Mouse (Mus musculus): ENCODE results near the gene Pla2g4e. TPM values are rescaled to one million over a fixed set of nuclear protein-coding genes. Genes with fewer than 3 reads are reported as not detected.

Gene Pla2g4e
- polyA plus RNA-seq, 1 experiment from 2014 or later: 0.21 TPM

DNA sequence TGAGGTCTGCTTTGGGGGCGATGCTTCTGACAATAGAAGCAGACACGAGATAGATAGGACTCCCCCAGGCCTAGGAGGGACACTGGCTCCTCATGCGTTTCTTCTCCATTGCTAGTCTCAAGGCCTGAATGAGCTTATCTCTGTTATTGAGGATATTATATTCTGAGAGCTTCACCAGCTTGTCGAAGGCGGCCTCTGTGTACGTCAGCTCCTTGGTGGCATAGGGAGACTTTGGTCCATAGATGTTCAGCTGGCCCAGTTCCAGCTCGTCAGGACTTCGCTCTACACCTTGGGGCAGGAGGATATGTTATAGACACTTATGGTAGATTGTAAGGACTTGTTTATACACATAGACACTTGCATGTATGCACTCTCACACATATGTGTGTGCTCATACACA lies 77.4 kb downstream of the Pla2g4e start:
- DNase-seq (ENCODE audit: low spot score): no peak
- WGBS: 92% methylated on average over 8 of the region's 8 CpGs
- H3K9me3 ChIP-seq: no peaks in the 10 kb centered on the region
- no peaks in the 10 kb centered on the region for H3K27me3 ChIP-seq (ENCODE audit: insufficient read depth, poor library complexity, severe bottlenecking)
- H3K4me3 ChIP-seq: no peak overlapping the region
- no peaks in the 10 kb centered on the region for H3K36me3 ChIP-seq
- H3K4me1 ChIP-seq (replicated peaks): no peaks in the 10 kb centered on the region
- no peak overlapping the region for H3K27ac ChIP-seq

DNA sequence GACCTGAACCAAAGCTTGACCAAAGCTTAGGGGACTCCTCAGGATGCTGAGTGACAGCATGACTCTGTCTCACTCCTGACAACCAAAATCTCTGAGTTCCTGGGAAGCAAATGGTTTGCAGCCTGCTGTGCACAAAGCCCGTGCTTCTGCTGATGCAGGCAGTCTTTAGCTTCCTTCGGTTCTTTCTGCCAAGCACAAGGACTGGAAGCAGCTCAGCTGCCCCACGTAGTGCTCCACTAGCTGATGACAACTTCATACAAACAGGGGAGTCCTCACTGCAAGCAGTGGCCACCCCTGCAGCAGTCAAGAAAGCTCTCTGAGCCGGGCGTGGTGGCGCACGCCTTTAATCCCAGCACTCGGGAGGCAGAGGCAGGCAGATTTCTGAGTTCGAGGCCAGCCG lies 79.7 kb downstream of the Pla2g4e start:
- Histone ChIP-seq H3K27me3 (ENCODE audit: insufficient read depth, poor library complexity, severe bottlenecking) (no peaks in the 10 kb centered on the region), H3K27ac (no peak overlapping the region), H3K36me3 (no peaks in the 10 kb centered on the region), H3K4me3 (no peak overlapping the region), H3K9me3 (no peaks in the 10 kb centered on the region), H3K4me1 (replicated peaks) (no peaks in the 10 kb centered on the region)
- no peak for DNase-seq (ENCODE audit: low spot score)
- WGBS: 80% methylated on average over 10 of the region's 10 CpGs

DNA sequence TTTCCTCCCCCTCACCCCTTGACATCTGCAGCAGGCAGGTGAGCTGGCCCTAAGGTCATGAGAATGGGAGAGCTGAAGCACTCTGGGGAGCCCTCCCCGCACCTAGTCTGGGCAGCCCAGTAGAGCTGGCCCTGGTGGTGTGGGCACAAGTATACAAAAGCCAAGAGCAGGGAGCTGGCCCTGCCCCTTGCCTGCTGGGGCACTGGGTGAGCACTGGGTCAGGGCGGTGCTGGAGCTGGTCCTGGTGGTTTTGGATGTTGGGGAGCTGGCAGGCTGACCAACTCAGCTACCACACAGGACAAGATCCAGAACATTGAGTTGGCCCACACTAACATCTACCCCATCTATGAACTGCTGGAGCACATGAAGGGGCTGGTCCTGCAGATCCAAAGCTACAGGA lies 85.7 kb downstream of the Pla2g4e start:
- H3K27me3 ChIP-seq (ENCODE audit: insufficient read depth, poor library complexity, severe bottlenecking): peaks cover 6% of the 10 kb centered on the region; the same call in 1 of the 2 replicates
- no peak for DNase-seq (ENCODE audit: low spot score)
- no peak overlapping the region for H3K4me3 ChIP-seq
- peak overlapping the region; percentile 69; the same call in 1 of the 2 replicates for H3K27ac ChIP-seq
- H3K36me3 ChIP-seq: no peaks in the 10 kb centered on the region
- H3K9me3 ChIP-seq: no peaks in the 10 kb centered on the region
- H3K4me1 ChIP-seq (replicated peaks): peaks cover 5% of the 10 kb centered on the region; the same call in 1 of the 2 replicates
- WGBS: 80% methylated on average over 2 of the region's 2 CpGs

DNA sequence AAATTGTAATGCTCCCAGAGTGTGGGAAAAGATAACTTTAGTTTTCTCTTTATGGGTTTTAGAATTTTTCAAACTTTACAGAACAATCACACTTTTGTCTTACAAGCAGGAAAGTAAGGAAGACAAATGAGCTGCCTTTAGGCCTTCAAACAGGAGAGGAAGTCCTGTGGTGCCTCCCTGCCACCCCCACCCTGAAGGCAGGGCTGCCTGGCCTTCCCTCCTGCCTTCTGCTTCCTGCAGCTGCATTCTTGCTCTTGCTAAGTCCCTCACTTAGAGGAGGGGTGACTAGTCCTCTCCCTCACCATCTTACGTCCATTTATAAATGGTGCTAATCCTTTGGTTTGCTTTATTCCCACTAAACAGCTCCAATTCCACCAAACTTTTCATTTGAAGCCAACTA lies 86.3 kb downstream of the Pla2g4e start:
- no peaks in the 10 kb centered on the region for H3K9me3 ChIP-seq
- H3K36me3 ChIP-seq: no peaks in the 10 kb centered on the region
- WGBS: 47% methylated on average over 1 of the region's 1 CpGs
- H3K27ac ChIP-seq: no peak overlapping the region
- H3K27me3 ChIP-seq (ENCODE audit: insufficient read depth, poor library complexity, severe bottlenecking): peaks cover 6% of the 10 kb centered on the region; the same call in 1 of the 2 replicates
- no peak overlapping the region for H3K4me3 ChIP-seq
- no peak for DNase-seq (ENCODE audit: low spot score)
- H3K4me1 ChIP-seq (replicated peaks): peaks cover 11% of the 10 kb centered on the region

DNA sequence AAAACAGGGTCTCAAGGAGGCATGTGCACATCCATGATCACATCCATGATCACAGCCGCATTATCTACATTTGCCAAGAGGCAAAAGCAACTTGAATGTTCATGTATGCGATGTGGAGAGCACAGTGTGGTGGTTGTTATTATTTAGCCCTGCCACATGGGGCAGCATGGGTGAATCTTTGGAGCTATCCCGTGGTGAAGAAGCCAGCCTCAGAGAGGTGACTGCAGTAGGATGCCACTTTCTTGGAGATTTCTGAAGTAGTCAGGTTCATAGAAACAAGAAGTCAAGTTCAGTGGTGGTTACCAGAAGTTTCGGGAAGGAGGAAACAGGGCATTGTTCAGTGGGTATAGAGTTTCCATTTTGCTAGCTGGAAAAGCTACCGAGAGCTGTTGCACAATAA lies 87.1 kb downstream of the Pla2g4e start:
- Histone ChIP-seq H3K36me3 (no peaks in the 10 kb centered on the region), H3K9me3 (no peaks in the 10 kb centered on the region), H3K27ac (no peak overlapping the region), H3K4me3 (no peak overlapping the region), H3K27me3 (ENCODE audit: insufficient read depth, poor library complexity, severe bottlenecking) (peaks cover 10% of the 10 kb centered on the region; the same call in 1 of the 2 replicates), H3K4me1 (replicated peaks) (peaks cover 16% of the 10 kb centered on the region)
- DNase-seq (ENCODE audit: low spot score): no peak
- WGBS: 59% methylated on average over 5 of the region's 5 CpGs

DNA sequence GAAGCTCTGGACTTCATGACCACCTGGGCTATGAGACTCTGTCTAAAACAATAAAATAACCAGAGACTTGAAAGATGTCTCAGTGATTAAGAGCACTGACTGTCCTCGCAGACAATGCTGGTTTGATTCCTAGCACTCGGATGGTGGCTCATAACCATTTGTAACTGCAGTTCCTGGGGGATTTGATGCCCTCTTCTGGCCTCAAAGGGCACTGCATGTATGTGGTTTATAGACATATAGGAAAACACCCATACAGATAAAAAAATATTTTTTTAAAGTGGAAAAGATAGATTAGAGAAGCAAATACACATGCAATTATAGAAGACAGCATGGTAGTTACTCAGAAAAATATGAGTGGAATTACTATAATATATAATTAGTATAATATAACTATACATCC lies 87.5 kb downstream of the Pla2g4e start:
- Histone ChIP-seq H3K9me3 (no peaks in the 10 kb centered on the region), H3K27ac (no peak overlapping the region), H3K36me3 (no peaks in the 10 kb centered on the region), H3K27me3 (ENCODE audit: insufficient read depth, poor library complexity, severe bottlenecking) (peaks cover 10% of the 10 kb centered on the region; the same call in 1 of the 2 replicates), H3K4me1 (replicated peaks) (peaks cover 16% of the 10 kb centered on the region), H3K4me3 (no peak overlapping the region)
- no peak for DNase-seq (ENCODE audit: low spot score)
- 69% methylated on average over 2 of the region's 2 CpGs for WGBS

DNA sequence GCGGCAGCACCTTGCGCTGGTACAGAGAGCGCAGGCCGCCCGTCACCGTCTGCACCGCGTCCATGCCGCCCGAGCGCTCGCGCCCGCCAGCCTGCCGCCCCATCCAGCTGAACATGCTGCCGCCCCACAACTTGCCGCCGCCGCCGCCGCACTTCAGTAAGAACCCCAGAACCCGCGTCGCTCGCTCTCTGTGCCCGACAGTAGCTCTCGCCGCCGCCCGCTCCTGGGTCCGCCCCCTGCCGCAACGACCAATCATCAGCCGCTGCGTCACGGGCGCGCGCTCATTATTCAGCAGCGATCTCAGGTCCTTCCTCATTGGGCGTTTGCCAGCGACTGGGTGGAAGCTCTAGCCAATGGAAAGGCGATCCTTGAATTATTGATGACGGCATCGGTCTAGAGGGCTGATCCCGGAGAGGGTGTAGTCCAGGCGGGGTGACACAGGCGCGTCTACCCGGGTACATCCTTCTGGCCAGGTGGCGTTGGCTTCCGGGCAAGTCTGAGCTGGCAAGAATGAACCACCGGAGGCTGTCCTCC lies 90.7 kb downstream of the Pla2g4e start, which contains the start of gene Ehd4:
Gene Ehd4 (minus strand): TSS at position 246 of the 534 bp plus-strand sequence.
- Histone ChIP-seq H3K27me3 (ENCODE audit: insufficient read depth, poor library complexity, severe bottlenecking) (peaks cover 10% of the 10 kb centered on the region; the same call in 1 of the 2 replicates), H3K36me3 (no peaks in the 10 kb centered on the region), H3K9me3 (no peaks in the 10 kb centered on the region), H3K27ac (peak within 1 kb of the TSS; percentile 84), H3K4me1 (replicated peaks) (peaks cover 16% of the 10 kb centered on the region), H3K4me3 (peak within 1 kb of the TSS; percentile 80)
- DNase-seq (ENCODE audit: low spot score): peak; percentile 96
- under 1% methylated on average over 53 of the region's 53 CpGs for WGBS

DNA sequence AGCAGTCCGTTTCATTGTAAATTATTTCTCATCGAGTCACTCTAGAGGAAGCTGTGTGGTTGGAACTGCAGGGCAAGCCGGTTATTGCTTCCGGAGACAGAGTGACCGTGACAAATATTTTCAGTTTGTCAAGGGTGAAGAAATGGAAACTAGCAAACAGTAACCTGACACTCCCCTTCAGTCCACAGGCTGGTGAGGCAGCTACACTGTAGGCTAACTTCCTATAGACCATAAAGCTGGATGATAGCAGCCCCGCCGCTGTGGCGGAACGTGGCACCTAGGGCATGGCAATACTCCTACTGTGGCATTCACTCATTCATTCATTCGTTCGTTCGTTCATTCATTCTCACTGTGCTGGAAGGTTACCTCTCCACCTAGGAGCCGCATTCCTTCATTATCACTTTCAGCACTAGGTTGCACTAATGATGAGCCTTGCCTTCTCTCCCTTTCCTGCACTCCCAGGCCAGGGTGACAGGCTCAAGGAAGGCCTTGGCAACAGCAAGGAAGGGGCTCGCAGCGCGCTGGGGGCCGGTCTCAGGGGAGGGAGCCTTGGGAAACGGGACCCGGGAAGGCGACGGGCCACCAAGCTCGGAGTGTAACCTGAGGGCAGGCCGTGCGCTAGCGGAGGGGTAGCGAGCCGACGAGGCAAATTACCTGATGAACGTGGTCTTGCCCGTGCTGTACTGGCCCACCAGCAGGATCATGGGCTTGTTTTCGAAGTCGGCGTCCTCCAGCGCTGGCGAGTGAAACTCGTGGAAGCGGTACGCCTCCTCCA lies 91.4 kb downstream of the Pla2g4e start:
- Histone ChIP-seq H3K4me3 (peak overlapping the region; percentile 80), H3K4me1 (replicated peaks) (peaks cover 16% of the 10 kb centered on the region), H3K9me3 (no peaks in the 10 kb centered on the region), H3K36me3 (no peaks in the 10 kb centered on the region), H3K27me3 (ENCODE audit: insufficient read depth, poor library complexity, severe bottlenecking) (peaks cover 10% of the 10 kb centered on the region; the same call in 1 of the 2 replicates), H3K27ac (peak overlapping the region; percentile 84)
- 5% methylated on average over 38 of the region's 38 CpGs for WGBS
- no peak for DNase-seq (ENCODE audit: low spot score)

DNA sequence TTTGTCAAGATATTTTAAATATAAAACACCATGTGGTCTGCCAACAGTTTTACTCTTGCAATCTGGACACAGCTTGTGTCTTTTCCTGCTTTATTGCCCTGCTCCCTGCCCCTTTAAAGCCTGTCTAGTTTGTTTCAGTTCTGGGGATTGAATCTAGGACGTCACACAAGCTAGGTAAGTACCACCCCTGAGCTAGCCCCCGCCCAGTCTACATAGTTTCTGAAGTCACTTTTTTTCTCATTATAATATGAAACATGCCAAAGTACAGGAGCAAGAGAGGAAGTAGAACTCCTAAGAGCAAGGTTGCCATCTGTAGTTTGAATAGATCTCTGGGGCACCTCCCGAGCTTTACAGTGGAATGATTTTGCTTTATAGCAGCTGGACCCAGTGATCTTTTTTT lies 94.6 kb downstream of the Pla2g4e start:
- H3K4me1 ChIP-seq (replicated peaks): peaks cover 16% of the 10 kb centered on the region
- H3K27me3 ChIP-seq (ENCODE audit: insufficient read depth, poor library complexity, severe bottlenecking): peaks cover 6% of the 10 kb centered on the region; the same call in 1 of the 2 replicates
- WGBS: 83% methylated on average over 3 of the region's 3 CpGs
- H3K9me3 ChIP-seq: no peaks in the 10 kb centered on the region
- H3K36me3 ChIP-seq: no peaks in the 10 kb centered on the region
- no peak overlapping the region for H3K4me3 ChIP-seq
- DNase-seq (ENCODE audit: low spot score): no peak
- no peak overlapping the region for H3K27ac ChIP-seq

DNA sequence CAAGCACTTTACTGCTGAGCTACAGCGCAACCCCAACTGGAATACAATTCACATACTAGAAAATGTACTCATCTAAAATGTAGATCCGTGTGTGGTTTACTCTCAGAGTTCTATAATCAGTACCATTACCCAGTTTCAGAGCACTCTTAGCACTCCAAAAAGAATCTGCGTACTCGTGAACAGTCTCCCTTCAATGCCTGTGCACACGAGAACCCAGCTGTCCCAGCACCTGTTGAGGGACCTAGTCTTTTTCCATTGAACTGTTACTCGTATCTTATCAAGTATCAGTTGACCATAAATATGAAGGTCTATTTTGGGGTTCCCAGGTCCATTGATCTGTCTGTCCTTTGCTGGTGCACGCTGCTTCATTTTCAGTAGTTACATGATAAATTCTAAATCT lies 95.5 kb downstream of the Pla2g4e start:
- Histone ChIP-seq H3K4me3 (no peak overlapping the region), H3K4me1 (replicated peaks) (peaks cover 11% of the 10 kb centered on the region), H3K9me3 (no peaks in the 10 kb centered on the region), H3K27ac (no peak overlapping the region), H3K36me3 (no peaks in the 10 kb centered on the region), H3K27me3 (ENCODE audit: insufficient read depth, poor library complexity, severe bottlenecking) (0 out of 2 replicates have a peak, but pooled peaks cover 4% of the 10 kb centered on the region)
- WGBS: 92% methylated on average over 7 of the region's 7 CpGs
- no peak for DNase-seq (ENCODE audit: low spot score)

DNA sequence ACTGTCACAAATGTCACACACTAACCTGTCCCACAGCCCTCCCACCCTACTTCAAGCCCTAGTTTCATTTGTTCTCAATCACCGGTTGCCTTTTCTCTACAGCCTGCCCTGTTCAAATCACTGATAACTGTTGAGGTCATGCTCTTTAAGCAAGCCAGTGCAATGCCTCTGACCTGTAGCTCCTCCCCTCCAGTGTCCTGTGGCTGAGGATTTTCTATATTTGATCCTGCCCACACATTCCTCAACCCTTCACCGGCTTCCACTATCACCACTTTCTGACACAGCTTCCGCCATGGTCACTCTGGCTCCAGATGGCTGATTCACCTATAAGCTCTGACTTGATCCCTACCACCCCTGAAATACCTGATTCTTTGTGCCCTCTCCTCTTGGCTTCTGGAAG lies 97.1 kb downstream of the Pla2g4e start:
- no peak for DNase-seq (ENCODE audit: low spot score)

DNA sequence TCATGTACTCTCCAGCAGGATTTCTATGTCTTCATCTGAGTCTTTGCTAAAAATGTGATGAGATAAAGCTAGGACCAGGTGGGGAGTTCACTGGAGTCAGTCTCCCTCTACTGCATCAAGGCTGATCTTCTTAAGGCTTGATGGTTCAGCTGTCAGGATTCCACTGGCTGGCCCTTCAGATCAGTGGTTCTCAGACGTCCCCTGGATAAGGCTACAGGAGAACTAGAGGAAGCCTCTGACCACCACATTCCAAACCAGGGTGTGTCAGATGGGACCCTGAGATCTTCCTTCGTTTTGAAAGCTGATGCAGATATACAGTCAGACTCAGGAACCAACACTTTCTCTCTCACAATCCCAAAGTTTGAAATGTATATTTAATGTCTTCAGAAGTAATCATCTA lies 97.8 kb downstream of the Pla2g4e start:
- no peak overlapping the region for H3K27ac ChIP-seq
- WGBS: 71% methylated on average over 2 of the region's 2 CpGs
- H3K9me3 ChIP-seq: no peaks in the 10 kb centered on the region
- H3K4me3 ChIP-seq: no peak overlapping the region
- H3K4me1 ChIP-seq (replicated peaks): no peaks in the 10 kb centered on the region
- DNase-seq (ENCODE audit: low spot score): no peak
- H3K27me3 ChIP-seq (ENCODE audit: insufficient read depth, poor library complexity, severe bottlenecking): no peaks in the 10 kb centered on the region
- no peaks in the 10 kb centered on the region for H3K36me3 ChIP-seq

More for the DNA sequence above, 97.1 kb downstream of the Pla2g4e start:
- no peak overlapping the region for H3K4me3 ChIP-seq
- H3K4me1 ChIP-seq (replicated peaks): no peaks in the 10 kb centered on the region
- WGBS: 82% methylated on average over 3 of the region's 3 CpGs
- H3K9me3 ChIP-seq: no peaks in the 10 kb centered on the region
- H3K36me3 ChIP-seq: no peaks in the 10 kb centered on the region
- H3K27me3 ChIP-seq (ENCODE audit: insufficient read depth, poor library complexity, severe bottlenecking): no peaks in the 10 kb centered on the region
- H3K27ac ChIP-seq: no peak overlapping the region

DNA sequence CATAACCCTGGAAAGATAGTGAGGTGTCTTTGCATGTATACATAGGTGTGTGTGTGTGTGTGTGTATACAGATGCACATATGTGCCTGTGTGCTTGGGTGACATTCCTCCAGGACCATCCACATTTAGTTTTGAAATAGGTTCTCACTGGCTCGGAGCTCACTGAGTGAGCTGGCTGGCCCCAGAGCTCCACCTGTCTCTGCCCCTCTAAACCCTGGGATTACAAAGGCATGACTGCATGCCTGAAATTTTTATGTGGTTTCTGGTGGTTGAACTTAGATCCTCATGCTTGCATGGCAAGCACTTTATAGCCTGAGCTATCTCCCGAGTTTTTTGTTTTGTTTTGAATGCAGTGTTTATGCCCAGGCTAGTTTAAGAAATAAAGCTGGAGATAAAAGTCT lies 98.6 kb downstream of the Pla2g4e start:
- Histone ChIP-seq H3K9me3 (no peaks in the 10 kb centered on the region), H3K4me3 (no peak overlapping the region), H3K4me1 (replicated peaks) (no peaks in the 10 kb centered on the region), H3K27ac (no peak overlapping the region), H3K27me3 (ENCODE audit: insufficient read depth, poor library complexity, severe bottlenecking) (no peaks in the 10 kb centered on the region), H3K36me3 (no peaks in the 10 kb centered on the region)
- no peak for DNase-seq (ENCODE audit: low spot score)
- 86% methylated on average over 2 of the region's 2 CpGs for WGBS

All from hindbrain, embryonic 10.5 days (tissue).